In genomic region chr10:93336462-93336931, GRCm38 (mm10) we compare ENCODE assay signal across 10 mouse cellular contexts. TPM values are rescaled to one million over a fixed set of nuclear protein-coding genes. Genes with fewer than 3 reads are reported as not detected.
DNase-seq lines count a peak whose midpoint lies in the region; ATAC-seq and TF ChIP-seq lines count a peak whose summit lies in the region.
"Had no signal": no experiment of that assay in that cellular context is flagged by ENCODE, and none has a peak within 500 bp of the region (broad histone marks: within the 10 kb centered on the region; RNA-seq: fewer than 3 reads in every experiment).

No protein-coding gene starts in this region.

- no peaks in the 10 kb centered on the region for H3K9me3 ChIP-seq in forebrain, embryonic 10.5 days
- no peaks in the 10 kb centered on the region for H3K9me3 ChIP-seq in forebrain, embryonic 16.5 days (ENCODE audit: control insufficient read depth, low read length)
- 0 out of 2 replicates have a peak, but pooled peaks cover 8% of the 10 kb centered on the region for H3K9me3 ChIP-seq in heart, embryonic 15.5 days (replicated peaks)
- H3K9me3 ChIP-seq in lung, postnatal 0 days (ENCODE audit: low read length), result no peaks in the 10 kb centered on the region

- peak overlapping the region; percentile 20; the same call in 1 of the 2 replicates for H3K27ac ChIP-seq in forebrain, embryonic 10.5 days
- no peak overlapping the region for H3K27ac ChIP-seq in forebrain, embryonic 16.5 days (ENCODE audit: low read length)
- H3K27ac ChIP-seq in heart, embryonic 15.5 days, result peak overlapping the region; percentile 73
- peak overlapping the region; percentile 87 for H3K27ac ChIP-seq in lung, postnatal 0 days (ENCODE audit: low read length)

- no peaks in the 10 kb centered on the region for H3K36me3 ChIP-seq in forebrain, embryonic 10.5 days (replicated peaks)
- no peaks in the 10 kb centered on the region for H3K36me3 ChIP-seq in forebrain, embryonic 16.5 days (ENCODE audit: control insufficient read depth, insufficient read depth)
- H3K36me3 ChIP-seq in heart, embryonic 15.5 days, result no peaks in the 10 kb centered on the region
- no peaks in the 10 kb centered on the region for H3K36me3 ChIP-seq in lung, postnatal 0 days (ENCODE audit: insufficient read depth, low read length)

- 75% methylated on average over 6 of the region's 6 CpGs for WGBS in forebrain, embryonic 10.5 days
- 75% methylated on average over 6 of the region's 6 CpGs for WGBS in forebrain, embryonic 16.5 days
- 40% methylated on average over 6 of the region's 6 CpGs for WGBS in heart, embryonic 15.5 days
- WGBS in lung, postnatal 0 days, result 25% methylated on average over 6 of the region's 6 CpGs

- H3K4me3 ChIP-seq in forebrain, embryonic 10.5 days, result no peak overlapping the region
- no peak overlapping the region for H3K4me3 ChIP-seq in forebrain, embryonic 16.5 days (replicated peaks; ENCODE audit: low read length)
- no peak overlapping the region for H3K4me3 ChIP-seq in heart, embryonic 15.5 days
- H3K4me3 ChIP-seq in lung, postnatal 0 days (ENCODE audit: low read depth, low read length), result no peak overlapping the region
- H3K4me3 ChIP-seq: myocyte had no signal

- H3K27me3 ChIP-seq in forebrain, embryonic 10.5 days (ENCODE audit: poor library complexity, severe bottlenecking), result no peaks in the 10 kb centered on the region
- no peaks in the 10 kb centered on the region for H3K27me3 ChIP-seq in forebrain, embryonic 16.5 days (replicated peaks; ENCODE audit: control insufficient read depth, insufficient read depth, low read length)
- H3K27me3 ChIP-seq in heart, embryonic 15.5 days, result no peaks in the 10 kb centered on the region
- no peaks in the 10 kb centered on the region for H3K27me3 ChIP-seq in lung, postnatal 0 days (replicated peaks; ENCODE audit: insufficient read depth, low read length)

- H3K4me2 ChIP-seq in forebrain, embryonic 16.5 days (ENCODE audit: low read length), result no peak overlapping the region
- no peak overlapping the region for H3K4me2 ChIP-seq in heart, embryonic 15.5 days
- H3K4me2 ChIP-seq in lung, postnatal 0 days (replicated peaks; ENCODE audit: low read depth, low read length), result no peak overlapping the region

- TF ChIP-seq EP300 in lung, postnatal 0 days (IDR thresholded peaks at IDR 0.05), result no peak

- no peak for DNase-seq in forebrain, embryonic 10.5 days (ENCODE audit: extremely low spot score, low spot score)
- peak; percentile 36 for DNase-seq in lung, postnatal 0 days (ENCODE audit: low spot score)
- DNase-seq in c-Kit-positive CD71-positive TER-119-positive erythroid progenitor cells, embryonic 14.5 days (ENCODE audit: low spot score), result no peak
- no peak for DNase-seq in adrenal gland, postnatal 4 days (ENCODE audit: low spot score in 2 of 2)
- no peak for DNase-seq in adrenal gland, adult 18-20 months (ENCODE audit: low spot score in 2 of 2)
- DNase-seq: cerebellum, adult 8-10 months had no signal

- TF ChIP-seq CTCF in lung, postnatal 0 days (IDR thresholded peaks at IDR 0.05), result peak; percentile 27; the same call in 1 of the 2 replicates

- ATAC-seq in forebrain, embryonic 16.5 days, result no peak
- peak; percentile 46 for ATAC-seq in CD4-positive, CD25-positive, alpha-beta regulatory T cell, adult 4 months
- peak; percentile 37; the same call in 1 of the 2 replicates for ATAC-seq in heart, embryonic 15.5 days (replicated peaks; ENCODE audit: insufficient number of reproducible peaks, insufficient read depth, low FRiP score, low read depth)
- peak; percentile 27; the same call in 1 of the 2 replicates for ATAC-seq in lung, postnatal 0 days

- H3K4me1 ChIP-seq in forebrain, embryonic 10.5 days, result peaks cover 6% of the 10 kb centered on the region; the same call in 1 of the 2 replicates
- no peaks in the 10 kb centered on the region for H3K4me1 ChIP-seq in forebrain, embryonic 16.5 days (replicated peaks; ENCODE audit: control insufficient read depth, insufficient read depth, low read length)
- peaks cover 5% of the 10 kb centered on the region; the same call in 1 of the 2 replicates for H3K4me1 ChIP-seq in heart, embryonic 15.5 days (replicated peaks)
- peaks cover 2% of the 10 kb centered on the region; the same call in 1 of the 2 replicates for H3K4me1 ChIP-seq in lung, postnatal 0 days (ENCODE audit: insufficient read depth, low read depth, low read length)

- H3K9ac ChIP-seq in forebrain, embryonic 16.5 days (replicated peaks; ENCODE audit: low read depth, low read length), result no peak overlapping the region
- H3K9ac ChIP-seq in heart, embryonic 15.5 days, result no peak overlapping the region
- H3K9ac ChIP-seq in lung, postnatal 0 days (replicated peaks; ENCODE audit: low read depth), result no peak overlapping the region

RNA-seq across cellular contexts. Expression of gene Elk3, which starts 25.6 kb away (rescaled TPM):
- 13.1 and 14.5 TPM in 2 replicates for polyA plus RNA-seq in forebrain, embryonic 10.5 days (2016; fragmentation: Nextera tagmentation; extraction: Ambion mirVana)
- polyA plus RNA-seq in forebrain, embryonic 16.5 days (2015; fragmentation: Nextera tagmentation; extraction: Ambion mirVana), result 6.6 and 9.8 TPM in 2 replicates
- 10 to 100 TPM; 26.0 to 26.3 TPM for polyA plus RNA-seq in CD4-positive, CD25-positive, alpha-beta regulatory T cell, adult 4 months (2017; shearing (Covaris generic))
- 31.7 and 33.5 TPM in 2 replicates for polyA plus RNA-seq in heart, embryonic 15.5 days (2015; fragmentation: Nextera tagmentation; extraction: Ambion mirVana)
- 56.0 and 61.5 TPM in 2 replicates for polyA plus RNA-seq in lung, postnatal 0 days (2015; fragmentation: Nextera tagmentation; extraction: Ambion mirVana)
- total RNA-seq in adrenal gland, postnatal 4 days (2021), result 10 to 100 TPM; 71.3 to 72.3 TPM
- 10 to 100 TPM; 25.7 to 30.1 TPM for total RNA-seq in adrenal gland, adult 18-20 months (2021)
